Mouse (Mus musculus) large intestine, adult 2 months (tissue): ENCODE measurements around the gene Gm20458. TPM values are rescaled to one million over a fixed set of nuclear protein-coding genes. Genes with fewer than 3 reads are reported as not detected.

Experiments used
- DNase-seq: peaks from one replicate; pipeline ENCODE4 v3.0.0-alpha.2; 2012; ENCODE audit warnings: low read depth, low spot score
- WGBS: fragments of 180-500 bp; shearing (Covaris S2); methylation state at CpG from one replicate; pipeline ENCODE4 v1.1.7; 2018; 5-methylcytosine and 5-hydroxymethylcytosine counted together
- polyA plus RNA-seq: library from polyadenylated mRNA; depleted of rRNA; stranded (reverse); fragments of >200 nt; gene quantifications from 2 replicates; pipeline ENCODE4 v1.2.3, GENCODE M21; 2012

The Gm20458 gene
- polyA plus RNA-seq, 1 experiment, result 25.6 TPM

GRCm38 (mm10) chr2:164449341-164450042 lies 11.3 kb upstream of the Gm20458 start:
- 37% methylated on average over 14 of the region's 14 CpGs for WGBS

GRCm38 (mm10) chr2:164452000-164452676 lies 8.6 kb upstream of the Gm20458 start:
- WGBS, result 24% methylated on average over 13 of the region's 13 CpGs
- no peak for DNase-seq

More at GRCm38 (mm10) chr2:164449341-164450042, 11.3 kb upstream of the Gm20458 start:
- DNase-seq, result no peak

GRCm38 (mm10) chr2:164453047-164453757 lies 7.6 kb upstream of the Gm20458 start:
- DNase-seq, result no peak
- 79% methylated on average over 14 of the region's 14 CpGs for WGBS

- DNase-seq, result no peak
- WGBS, result 74% methylated on average over 7 of the region's 7 CpGs
These were observed 6.8 kb upstream of the Gm20458 start for GRCm38 (mm10) chr2:164453887-164454500.

- 14% methylated on average over 10 of the region's 10 CpGs for WGBS
- DNase-seq, result no peak
These were observed 5.9 kb upstream of the Gm20458 start for GRCm38 (mm10) chr2:164454846-164455245.

GRCm38 (mm10) chr2:164455421-164456190 lies 5.2 kb upstream of the Gm20458 start:
- DNase-seq, result no peak
- WGBS, result 48% methylated on average over 6 of the region's 6 CpGs

GRCm38 (mm10) chr2:164456413-164456812 lies 4.4 kb upstream of the Gm20458 start:
- DNase-seq, result no peak
- WGBS, result 38% methylated on average over 1 of the region's 1 CpGs

- 5% methylated on average over 7 of the region's 7 CpGs for WGBS
- DNase-seq, result no peak
These were observed 3.9 kb upstream of the Gm20458 start, which contains the start of gene Sys1 for GRCm38 (mm10) chr2:164456864-164457300. Gene Sys1 (plus strand): TSS chr2:164456964.

- DNase-seq, result no peak
- 25% methylated on average over 7 of the region's 7 CpGs for WGBS
These were observed 2.8 kb upstream of the Gm20458 start for GRCm38 (mm10) chr2:164457942-164458341.

- 20% methylated on average over 8 of the region's 8 CpGs for WGBS
- no peak for DNase-seq
These were observed 2.2 kb upstream of the Gm20458 start for GRCm38 (mm10) chr2:164458535-164458934.

GRCm38 (mm10) chr2:164465161-164465560 lies 4.4 kb downstream of the Gm20458 start:
- DNase-seq, result no peak

GRCm38 (mm10) chr2:164466787-164467186 lies 6.0 kb downstream of the Gm20458 start:
- no peak for DNase-seq
- WGBS, result 72% methylated on average over 5 of the region's 5 CpGs

GRCm38 (mm10) chr2:164470254-164470653 lies 9.5 kb downstream of the Gm20458 start:
- no peak for DNase-seq
- 28% methylated on average over 10 of the region's 10 CpGs for WGBS

GRCm38 (mm10) chr2:164473624-164474023 lies 12.9 kb downstream of the Gm20458 start, which contains the start of gene Trp53tg5:
Gene Trp53tg5 (minus strand): TSS chr2:164473724.
- 87% methylated on average over 6 of the region's 6 CpGs for WGBS
- no peak for DNase-seq

GRCm38 (mm10) chr2:164485681-164486257 lies 25.0 kb downstream of the Gm20458 start, which contains the start of gene Dbndd2:
Gene Dbndd2 (plus strand): TSS chr2:164486106.
- DNase-seq, result no peak
- 3% methylated on average over 26 of the region's 26 CpGs for WGBS

GRCm38 (mm10) chr2:164486258-164487114 lies 25.7 kb downstream of the Gm20458 start:
- DNase-seq, result no peak
- WGBS, result under 1% methylated on average over 88 of the region's 90 CpGs

- WGBS, result 5% methylated on average over 11 of the region's 11 CpGs
- no peak for DNase-seq
These were observed 26.4 kb downstream of the Gm20458 start for GRCm38 (mm10) chr2:164487115-164487527.

- 76% methylated on average over 9 of the region's 9 CpGs for whole genome bisulfite sequencing
- no peak for DNase-seq
These were observed 27.0 kb downstream of the Gm20458 start for GRCm38 (mm10) chr2:164487812-164488211.
